Mouse (Mus musculus) kidney, adult 2 months (tissue): ENCODE data around the gene Ptgfr. TPM values are rescaled to one million over a fixed set of nuclear protein-coding genes. Genes with fewer than 3 reads are reported as not detected.

ENCODE experiments used
- DNase-seq: peaks from one replicate; pipeline ENCODE4 v3.0.0; 2021
- H3K27ac ChIP-seq: fragments of 200-500 bp; 2 replicates; pipeline ENCODE4 v1.5.1; 2012; ENCODE audit warnings: low read depth, low read length, control low read depth, inconsistent platforms; ENCODE audit not compliant: insufficient read depth
- H3K27me3 ChIP-seq: fragments of 200-500 bp; replicated peaks from 2 replicates; pipeline ENCODE4 v1.6.1; 2012; ENCODE audit warnings: mild to moderate bottlenecking, moderate library complexity, low read length, inconsistent platforms; ENCODE audit not compliant: control insufficient read depth, insufficient read depth
- H3K36me3 ChIP-seq: fragments of 200-500 bp; 2 replicates; pipeline ENCODE4 v1.6.1; 2012; ENCODE audit warnings: mild to moderate bottlenecking, moderate library complexity, low read length, inconsistent platforms; ENCODE audit not compliant: control insufficient read depth, insufficient read depth
- H3K4me1 ChIP-seq: fragments of 200-500 bp; 2 replicates; pipeline ENCODE4 v1.6.1; 2011; ENCODE audit warnings: low read length; ENCODE audit not compliant: control insufficient read depth, insufficient read depth
- H3K4me3 ChIP-seq: fragments of 200-500 bp; 2 replicates; pipeline ENCODE4 v1.5.1; 2011; ENCODE audit warnings: mild to moderate bottlenecking, low read depth, low read length, control low read depth; ENCODE audit not compliant: insufficient read depth
- CTCF ChIP-seq: fragments of 200-500 bp; conservative IDR thresholded peaks from 2 replicates; pipeline ENCODE4 v1.5.1; 2011; ENCODE audit warnings: low read depth, mild to moderate bottlenecking, control low read depth, low read length, moderate library complexity, mixed read lengths; ENCODE audit not compliant: insufficient read depth, insufficient read length
- POLR2A ChIP-seq: fragments of 200-500 bp; IDR thresholded peaks from one replicate; pipeline ENCODE4 v1.6.1; 2011; ENCODE audit warnings: low read depth, low read length, control low read depth
- WGBS: fragments of 180-500 bp; shearing (Covaris S2); methylation state at CpG from one replicate; pipeline ENCODE4 v1.1.7; 2018; 5-methylcytosine and 5-hydroxymethylcytosine counted together
- polyA plus RNA-seq: library from polyadenylated mRNA; depleted of rRNA; stranded (reverse); fragments of >200 nt; gene quantifications from 2 replicates; pipeline ENCODE4 v1.2.3, GENCODE M21; 2012; rRNA removed

Ptgfr gene
- polyA plus RNA-seq: 9.4 and 9.6 TPM in 2 replicates

- no peaks in the 10 kb centered on the region for H3K27me3 ChIP-seq
- under 1% methylated on average over 30 of the region's 30 CpGs for WGBS
- peak; percentile 71 for DNase-seq
- peak within 1 kb of the TSS; percentile 62 for H3K27ac ChIP-seq
- peaks cover 3% of the 10 kb centered on the region; the same call in 1 of the 2 replicates for H3K4me1 ChIP-seq
- H3K36me3 ChIP-seq: no peaks in the 10 kb centered on the region
- peak within 1 kb of the TSS; percentile 56 for H3K4me3 ChIP-seq
- TF ChIP-seq POLR2A: no peak
- TF ChIP-seq CTCF: peak; percentile 60
These were observed at the start of gene Ptgfr for GRCm38 (mm10) chr3:151836871-151837680. TSS of gene Ptgfr (minus strand) at chr3:151837630.

GRCm38 (mm10) chr3:151883881-151884280 lies 46.5 kb upstream of the Ptgfr start:
- no peak for DNase-seq
- no peak overlapping the region for H3K27ac ChIP-seq
- no peaks in the 10 kb centered on the region for H3K27me3 ChIP-seq
- no peak overlapping the region for H3K4me3 ChIP-seq
- H3K36me3 ChIP-seq: no peaks in the 10 kb centered on the region
- 69% methylated on average over 5 of the region's 5 CpGs for WGBS
- no peaks in the 10 kb centered on the region for H3K4me1 ChIP-seq
- TF ChIP-seq CTCF (no peak), POLR2A (no peak)

- TF ChIP-seq CTCF (no peak), POLR2A (no peak)
- H3K4me3 ChIP-seq: no peak overlapping the region
- H3K27ac ChIP-seq: 0 out of 2 replicates have a peak overlapping the region, but pooled peaks have one; percentile 37
- no peaks in the 10 kb centered on the region for H3K27me3 ChIP-seq
- H3K36me3 ChIP-seq: no peaks in the 10 kb centered on the region
- H3K4me1 ChIP-seq: no peaks in the 10 kb centered on the region
- DNase-seq: peak; percentile 70
- WGBS: 31% methylated on average over 2 of the region's 2 CpGs
These were observed 42.6 kb upstream of the Ptgfr start for GRCm38 (mm10) chr3:151879981-151880380.

- H3K27me3 ChIP-seq: no peaks in the 10 kb centered on the region
- no peak overlapping the region for H3K27ac ChIP-seq
- no peaks in the 10 kb centered on the region for H3K4me1 ChIP-seq
- no peaks in the 10 kb centered on the region for H3K36me3 ChIP-seq
- no peak overlapping the region for H3K4me3 ChIP-seq
- TF ChIP-seq POLR2A (no peak), CTCF (no peak)
- DNase-seq: no peak
These were observed 31.5 kb upstream of the Ptgfr start for GRCm38 (mm10) chr3:151868970-151869369.

- no peaks in the 10 kb centered on the region for H3K36me3 ChIP-seq
- DNase-seq: no peak
These were observed 13.9 kb upstream of the Ptgfr start for GRCm38 (mm10) chr3:151851344-151851743.

DNA sequence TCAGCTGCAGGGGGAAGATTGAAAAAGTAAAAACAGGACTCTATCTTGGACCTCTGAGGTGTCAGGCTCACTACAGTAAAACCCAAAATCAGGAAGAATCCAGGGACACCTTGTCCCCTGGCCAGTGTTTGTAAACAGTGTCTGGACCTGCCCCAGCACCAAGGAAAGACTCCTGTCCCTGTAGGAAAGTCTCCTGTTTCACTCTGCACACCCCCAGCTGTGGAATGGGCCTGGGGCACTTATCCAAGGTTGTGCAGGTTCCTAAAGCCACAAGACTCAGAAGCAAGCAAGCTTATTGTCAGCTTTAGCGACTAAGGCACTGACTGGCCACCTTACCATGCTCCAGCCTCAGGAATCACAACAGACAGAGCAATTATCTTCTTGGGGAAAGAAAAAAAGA lies 13.2 kb upstream of the Ptgfr start:
- TF ChIP-seq POLR2A (no peak), CTCF (no peak)
- H3K36me3 ChIP-seq: no peaks in the 10 kb centered on the region
- peak; percentile 55 for DNase-seq
- H3K4me1 ChIP-seq: peaks cover 5% of the 10 kb centered on the region; the same call in 1 of the 2 replicates
- H3K27me3 ChIP-seq: no peaks in the 10 kb centered on the region
- 37% methylated on average over 1 of the region's 1 CpGs for WGBS
- H3K4me3 ChIP-seq: no peak overlapping the region
- H3K27ac ChIP-seq: 0 out of 2 replicates have a peak overlapping the region, but pooled peaks have one; percentile 32

More at GRCm38 (mm10) chr3:151851344-151851743, 13.9 kb upstream of the Ptgfr start:
- WGBS: 86% methylated on average over 1 of the region's 1 CpGs
- TF ChIP-seq CTCF (no peak), POLR2A (no peak)
- Histone ChIP-seq H3K4me1 (peaks cover 5% of the 10 kb centered on the region; the same call in 1 of the 2 replicates), H3K27ac (peak overlapping the region; percentile 31; the same call in 1 of the 2 replicates), H3K4me3 (no peak overlapping the region), H3K27me3 (no peaks in the 10 kb centered on the region; the same call in 1 of the 2 replicates)

GRCm38 (mm10) chr3:151846292-151846691 lies 8.9 kb upstream of the Ptgfr start:
- TF ChIP-seq CTCF (no peak), POLR2A (no peak)
- H3K27me3 ChIP-seq: no peaks in the 10 kb centered on the region
- H3K4me3 ChIP-seq: no peak overlapping the region
- DNase-seq: no peak
- H3K36me3 ChIP-seq: no peaks in the 10 kb centered on the region
- H3K4me1 ChIP-seq: peaks cover 5% of the 10 kb centered on the region; the same call in 1 of the 2 replicates
- WGBS: 94% methylated on average over 7 of the region's 7 CpGs
- H3K27ac ChIP-seq: no peak overlapping the region
